In genomic region chr3:127124375-127124993, GRCm38 (mm10) we compare ENCODE assay signal across 8 mouse cellular contexts.
DNase-seq lines count a peak whose midpoint lies in the region; ATAC-seq lines count a peak whose summit lies in the region.

No protein-coding gene starts in this region.

- ATAC-seq in midbrain, embryonic 12.5 days (ENCODE audit: low FRiP score, low read depth), result peak; percentile 76

- no peak overlapping the region for H3K27ac ChIP-seq in midbrain, embryonic 12.5 days (replicated peaks)

- H3K4me3 ChIP-seq in midbrain, embryonic 12.5 days, result no peak overlapping the region

- H3K9ac ChIP-seq in midbrain, embryonic 12.5 days (replicated peaks), result no peak overlapping the region

- H3K27me3 ChIP-seq in midbrain, embryonic 12.5 days, result no peaks in the 10 kb centered on the region

- H3K36me3 ChIP-seq in midbrain, embryonic 12.5 days, result no peaks in the 10 kb centered on the region

- WGBS in midbrain, embryonic 12.5 days, result 46% methylated on average over 10 of the region's 10 CpGs

- H3K9me3 ChIP-seq in midbrain, embryonic 12.5 days, result no peaks in the 10 kb centered on the region

- DNase-seq in adrenal gland, postnatal 14 days, result peak; percentile 11
- DNase-seq in adrenal gland, adult 2 months, result no peak
- DNase-seq in heart, adult 11 months, result peak; percentile 93
- peak; percentile 15 for DNase-seq in kidney, adult 18-20 months
- DNase-seq in cerebellum, postnatal 14 days, result no peak
- DNase-seq in thymus, postnatal 14 days, result no peak
- no peak for DNase-seq in testis, postnatal 10 days (ENCODE audit: low spot score)

- H3K4me1 ChIP-seq in midbrain, embryonic 12.5 days, result peaks cover 15% of the 10 kb centered on the region

- H3K4me2 ChIP-seq in midbrain, embryonic 12.5 days (replicated peaks), result no peak overlapping the region

Comparison
In these comparisons a context has a peak if more than half of its experiments do, and no peak if none do; other contexts are left out.
1. DNase-seq: peak in adrenal gland, postnatal 14 days (single experiment), heart, adult 11 months (single experiment) and kidney, adult 18-20 months (single experiment); none in adrenal gland, adult 2 months (single experiment), cerebellum, postnatal 14 days (0 of 2), thymus, postnatal 14 days (single experiment) and testis, postnatal 10 days (single experiment).